Mouse (Mus musculus) hindbrain, embryonic 12.5 days (tissue): Measurements from ENCODE around the gene Clmn. TPM values are rescaled to one million over a fixed set of nuclear protein-coding genes. Genes with fewer than 3 reads are reported as not detected.
A peak's percentile ranks its signal among the peaks of the same experiment; 100 is the strongest.

Experiments used
- ATAC-seq: fragments of 200-750 bp; cut with Nextera tagmentation; 2 replicates; pipeline ENCODE4 v1.8.0; 2017; ENCODE audit warnings: moderate TSS enrichment; ENCODE audit not compliant: low FRiP score
- H3K27ac ChIP-seq: fragments of 300-500 bp; sonication (generic); 2 replicates; pipeline ENCODE4 v1.5.1; 2016; ENCODE audit warnings: mild to moderate bottlenecking
- H3K27me3 ChIP-seq: fragments of 300-500 bp; sonication (generic); 2 replicates; pipeline ENCODE4 v1.6.1; 2016; ENCODE audit warnings: mild to moderate bottlenecking
- H3K36me3 ChIP-seq: fragments of 300-500 bp; sonication (generic); 2 replicates; pipeline ENCODE4 v1.6.1; 2016; ENCODE audit warnings: mild to moderate bottlenecking
- H3K4me1 ChIP-seq: fragments of 300-500 bp; sonication (generic); 2 replicates; pipeline ENCODE4 v1.6.1; 2016
- H3K4me2 ChIP-seq: fragments of 300-500 bp; sonication (generic); replicated peaks from 2 replicates; pipeline ENCODE4 v1.6.1; 2016; ENCODE audit warnings: mild to moderate bottlenecking
- H3K4me3 ChIP-seq: fragments of 300-500 bp; sonication (generic); 2 replicates; pipeline ENCODE4 v1.5.1; 2016; ENCODE audit warnings: mild to moderate bottlenecking
- H3K9ac ChIP-seq: fragments of 300-500 bp; sonication (generic); 2 replicates; pipeline ENCODE4 v1.6.1; 2016; ENCODE audit warnings: mild to moderate bottlenecking, moderate library complexity
- H3K9me3 ChIP-seq: fragments of 300-500 bp; sonication (generic); replicated peaks from 2 replicates; pipeline ENCODE4 v1.6.1; 2016; ENCODE audit warnings: mild to moderate bottlenecking
- WGBS: fragments of 180-500 bp; shearing (Covaris S2); methylation state at CpG from one replicate; pipeline ENCODE4 v1.1.7; 2016; 5-methylcytosine and 5-hydroxymethylcytosine counted together
- polyA plus RNA-seq: library from polyadenylated mRNA; unstranded; fragments of >200 nt; fragmentation: Nextera tagmentation; extraction: Ambion mirVana; gene quantifications from 2 replicates; pipeline ENCODE4 v1.2.1, GENCODE M21; 2016

Clmn gene
- polyA plus RNA-seq, 1 experiment from 2014 or later = 2.8 TPM

GRCm38 (mm10) chr12:104899161-104899560 is 34.3 kb upstream of the Clmn start:
- ATAC-seq = no peak
- Histone ChIP-seq H3K27me3 (0 out of 2 replicates have a peak, but pooled peaks cover 3% of the 10 kb centered on the region), H3K4me1 (peaks cover 26% of the 10 kb centered on the region), H3K9me3 (peaks cover 3% of the 10 kb centered on the region; the same call in 1 of the 2 replicates), H3K9ac (no peak overlapping the region), H3K27ac (0 out of 2 replicates have a peak overlapping the region, but pooled peaks have one; percentile 23), H3K36me3 (no peaks in the 10 kb centered on the region), H3K4me3 (no peak overlapping the region), H3K4me2 (no peak overlapping the region)
- 66% methylated on average over 11 of the region's 11 CpGs for WGBS

- no peak overlapping the region for H3K4me2 ChIP-seq
- no peak overlapping the region for H3K27ac ChIP-seq
- no peak overlapping the region for H3K9ac ChIP-seq
- 67% methylated on average over 9 of the region's 9 CpGs for WGBS
- H3K4me1 ChIP-seq = peaks cover 22% of the 10 kb centered on the region
- no peaks in the 10 kb centered on the region for H3K36me3 ChIP-seq
- H3K4me3 ChIP-seq = no peak overlapping the region
- peaks cover 3% of the 10 kb centered on the region; the same call in 1 of the 2 replicates for H3K9me3 ChIP-seq
- ATAC-seq = no peak
- H3K27me3 ChIP-seq = 0 out of 2 replicates have a peak, but pooled peaks cover 3% of the 10 kb centered on the region
These were observed 33.8 kb upstream of the Clmn start for GRCm38 (mm10) chr12:104898718-104899117.

- peak; percentile 71 for ATAC-seq
- Histone ChIP-seq H3K9ac (no peak overlapping the region), H3K4me2 (no peak overlapping the region), H3K27ac (peak overlapping the region; percentile 25; the same call in 1 of the 2 replicates), H3K27me3 (no peaks in the 10 kb centered on the region), H3K9me3 (peaks cover 3% of the 10 kb centered on the region; the same call in 1 of the 2 replicates), H3K36me3 (no peaks in the 10 kb centered on the region), H3K4me3 (no peak overlapping the region), H3K4me1 (peaks cover 21% of the 10 kb centered on the region)
- 59% methylated on average over 8 of the region's 8 CpGs for WGBS
These were observed 32.3 kb upstream of the Clmn start for GRCm38 (mm10) chr12:104897051-104897618.

- Histone ChIP-seq H3K4me2 (no peak overlapping the region), H3K27me3 (no peaks in the 10 kb centered on the region), H3K4me3 (no peak overlapping the region), H3K9ac (no peak overlapping the region), H3K9me3 (peaks cover 3% of the 10 kb centered on the region; the same call in 1 of the 2 replicates), H3K27ac (peak overlapping the region; percentile 25), H3K36me3 (no peaks in the 10 kb centered on the region), H3K4me1 (peaks cover 21% of the 10 kb centered on the region)
- peak; percentile 42 for ATAC-seq
- 42% methylated on average over 16 of the region's 16 CpGs for WGBS
These were observed 31.8 kb upstream of the Clmn start for GRCm38 (mm10) chr12:104896640-104897039.

GRCm38 (mm10) chr12:104892245-104892644 is 27.4 kb upstream of the Clmn start:
- Histone ChIP-seq H3K9me3 (peaks cover 3% of the 10 kb centered on the region; the same call in 1 of the 2 replicates), H3K4me2 (no peak overlapping the region), H3K27me3 (no peaks in the 10 kb centered on the region), H3K36me3 (no peaks in the 10 kb centered on the region), H3K4me3 (no peak overlapping the region), H3K27ac (no peak overlapping the region), H3K9ac (no peak overlapping the region), H3K4me1 (peaks cover 8% of the 10 kb centered on the region)
- ATAC-seq = no peak
- WGBS = 89% methylated on average over 3 of the region's 3 CpGs

- no peak for ATAC-seq
These were observed 25.2 kb upstream of the Clmn start for GRCm38 (mm10) chr12:104890066-104890465.

GRCm38 (mm10) chr12:104886104-104886503 is 21.2 kb upstream of the Clmn start:
- no peak overlapping the region for H3K27ac ChIP-seq
- H3K4me2 ChIP-seq = no peak overlapping the region
- H3K9ac ChIP-seq = no peak overlapping the region
- H3K4me1 ChIP-seq = no peaks in the 10 kb centered on the region
- no peaks in the 10 kb centered on the region for H3K27me3 ChIP-seq
- no peak for ATAC-seq
- H3K4me3 ChIP-seq = no peak overlapping the region
- WGBS = 79% methylated on average over 7 of the region's 7 CpGs
- no peaks in the 10 kb centered on the region for H3K9me3 ChIP-seq
- no peaks in the 10 kb centered on the region for H3K36me3 ChIP-seq

More at GRCm38 (mm10) chr12:104890066-104890465, 25.2 kb upstream of the Clmn start:
- 78% methylated on average over 8 of the region's 8 CpGs for WGBS
- Histone ChIP-seq H3K36me3 (no peaks in the 10 kb centered on the region), H3K9me3 (peaks cover 2% of the 10 kb centered on the region; the same call in 1 of the 2 replicates), H3K4me1 (no peaks in the 10 kb centered on the region), H3K4me3 (no peak overlapping the region), H3K9ac (no peak overlapping the region), H3K27ac (no peak overlapping the region), H3K27me3 (no peaks in the 10 kb centered on the region), H3K4me2 (no peak overlapping the region)

- Histone ChIP-seq H3K4me2 (no peak overlapping the region), H3K9ac (no peak overlapping the region), H3K4me3 (no peak overlapping the region), H3K36me3 (no peaks in the 10 kb centered on the region), H3K9me3 (no peaks in the 10 kb centered on the region), H3K4me1 (peaks cover 8% of the 10 kb centered on the region; the same call in 1 of the 2 replicates), H3K27ac (no peak overlapping the region), H3K27me3 (no peaks in the 10 kb centered on the region)
- no peak for ATAC-seq
- WGBS = 76% methylated on average over 5 of the region's 5 CpGs
These were observed 17.7 kb upstream of the Clmn start for GRCm38 (mm10) chr12:104882533-104882932.

- no peaks in the 10 kb centered on the region for H3K9me3 ChIP-seq
- no peak overlapping the region for H3K4me3 ChIP-seq
- no peak overlapping the region for H3K4me2 ChIP-seq
- H3K27ac ChIP-seq = no peak overlapping the region
- no peaks in the 10 kb centered on the region for H3K36me3 ChIP-seq
- no peaks in the 10 kb centered on the region for H3K27me3 ChIP-seq
- ATAC-seq = no peak
- H3K9ac ChIP-seq = no peak overlapping the region
- H3K4me1 ChIP-seq = peaks cover 8% of the 10 kb centered on the region; the same call in 1 of the 2 replicates
- 49% methylated on average over 2 of the region's 2 CpGs for WGBS
These were observed 17.2 kb upstream of the Clmn start for GRCm38 (mm10) chr12:104882061-104882460.

GRCm38 (mm10) chr12:104881518-104882060 is 16.7 kb upstream of the Clmn start:
- Histone ChIP-seq H3K27ac (no peak overlapping the region), H3K9me3 (no peaks in the 10 kb centered on the region), H3K9ac (no peak overlapping the region), H3K4me1 (peaks cover 8% of the 10 kb centered on the region; the same call in 1 of the 2 replicates), H3K36me3 (no peaks in the 10 kb centered on the region), H3K27me3 (no peaks in the 10 kb centered on the region), H3K4me3 (no peak overlapping the region), H3K4me2 (no peak overlapping the region)
- no peak for ATAC-seq
- 82% methylated on average over 4 of the region's 4 CpGs for WGBS

GRCm38 (mm10) chr12:104880367-104880766 is 15.5 kb upstream of the Clmn start:
- no peak for ATAC-seq
- no peaks in the 10 kb centered on the region for H3K9me3 ChIP-seq
- no peaks in the 10 kb centered on the region for H3K36me3 ChIP-seq
- H3K27ac ChIP-seq = no peak overlapping the region
- H3K4me1 ChIP-seq = peaks cover 8% of the 10 kb centered on the region; the same call in 1 of the 2 replicates
- H3K4me2 ChIP-seq = no peak overlapping the region
- H3K27me3 ChIP-seq = no peaks in the 10 kb centered on the region; the same call in 1 of the 2 replicates
- WGBS = 67% methylated on average over 12 of the region's 12 CpGs
- no peak overlapping the region for H3K4me3 ChIP-seq
- H3K9ac ChIP-seq = no peak overlapping the region

- H3K36me3 ChIP-seq = no peaks in the 10 kb centered on the region
- peaks cover 8% of the 10 kb centered on the region; the same call in 1 of the 2 replicates for H3K4me1 ChIP-seq
- H3K4me2 ChIP-seq = no peak overlapping the region
- no peak for ATAC-seq
- no peak overlapping the region for H3K27ac ChIP-seq
- no peak overlapping the region for H3K9ac ChIP-seq
- H3K4me3 ChIP-seq = no peak overlapping the region
- whole genome bisulfite sequencing = 37% methylated on average over 10 of the region's 10 CpGs
- no peaks in the 10 kb centered on the region for H3K9me3 ChIP-seq
- no peaks in the 10 kb centered on the region; the same call in 1 of the 2 replicates for H3K27me3 ChIP-seq
These were observed 14.7 kb upstream of the Clmn start for GRCm38 (mm10) chr12:104879577-104879989.
